Mouse (Mus musculus) cortical plate, adult 2 months (tissue): Measurements from ENCODE around the gene Cfap57.

ENCODE experiments used
- CTCF ChIP-seq: fragments of 200-500 bp; IDR thresholded peaks from 2 replicates; pipeline ENCODE4 v1.5.1; 2011; ENCODE audit warnings: mild to moderate bottlenecking, control low read depth, low read length; ENCODE audit not compliant: insufficient read depth; ENCODE audit errors: extremely low read depth
- POLR2A ChIP-seq: fragments of 200-500 bp; IDR thresholded peaks from 2 replicates; pipeline ENCODE4 v1.6.1; 2011; ENCODE audit warnings: mild to moderate bottlenecking, low read length, control low read depth; ENCODE audit not compliant: insufficient read depth; ENCODE audit errors: extremely low read depth

GRCm38 (mm10) chr4:118589053-118589732 is 31.4 kb downstream of the Cfap57 start:
- TF ChIP-seq POLR2A (no peak), CTCF (no peak)
